ENCODE assay signal across 19 mouse cellular contexts in genomic region chr2:11225485-11225876, GRCm38 (mm10). TPM values are rescaled to one million over a fixed set of nuclear protein-coding genes. Genes with fewer than 3 reads are reported as not detected.
DNase-seq lines count a peak whose midpoint lies in the region; ATAC-seq and TF ChIP-seq lines count a peak whose summit lies in the region.
"Had no signal": no experiment of that assay in that cellular context is flagged by ENCODE, and none has a peak within 500 bp of the region (broad histone marks: within the 10 kb centered on the region; RNA-seq: fewer than 3 reads in every experiment).

No protein-coding gene starts in this region.

- H3K27me3 ChIP-seq in liver, postnatal 0 days (ENCODE audit: insufficient read depth, low read length), result no peaks in the 10 kb centered on the region
- no peaks in the 10 kb centered on the region for H3K27me3 ChIP-seq in stomach, postnatal 0 days (ENCODE audit: control insufficient read depth, insufficient read depth, low read length)
- H3K27me3 ChIP-seq: CH12.LX; embryonic facial prominence, embryonic 13.5 days; forebrain, embryonic 12.5 days; hindbrain, embryonic 12.5 days had no signal

- no peaks in the 10 kb centered on the region for H3K4me1 ChIP-seq in liver, postnatal 0 days (ENCODE audit: insufficient read depth)
- H3K4me1 ChIP-seq in stomach, postnatal 0 days (replicated peaks; ENCODE audit: control insufficient read depth, insufficient read depth), result no peaks in the 10 kb centered on the region
- H3K4me1 ChIP-seq: embryonic facial prominence, embryonic 13.5 days; forebrain, embryonic 12.5 days; hindbrain, embryonic 12.5 days had no signal

- WGBS in liver, postnatal 0 days (ENCODE audit: insufficient replicate concordance), result 40% methylated on average over 5 of the region's 5 CpGs
- WGBS in stomach, postnatal 0 days, result 71% methylated on average over 5 of the region's 5 CpGs

- H3K4me2 ChIP-seq in liver, postnatal 0 days (ENCODE audit: low read depth, low read length), result no peak overlapping the region
- H3K4me2 ChIP-seq in stomach, postnatal 0 days (replicated peaks; ENCODE audit: low read depth), result no peak overlapping the region
- H3K4me2 ChIP-seq: embryonic facial prominence, embryonic 13.5 days; forebrain, embryonic 12.5 days; hindbrain, embryonic 12.5 days had no signal

- H3K4me3 ChIP-seq in liver, postnatal 0 days (ENCODE audit: low read depth, low read length), result no peak overlapping the region
- H3K4me3 ChIP-seq in stomach, postnatal 0 days (ENCODE audit: low read depth, low read length), result no peak overlapping the region
- H3K4me3 ChIP-seq: embryonic facial prominence, embryonic 13.5 days; forebrain, embryonic 12.5 days; hindbrain, embryonic 12.5 days had no signal

- TF ChIP-seq EP300 in liver, postnatal 0 days (IDR thresholded peaks at IDR 0.05; ENCODE audit: low read depth), result no peak
- TF ChIP-seq EP300 in stomach, postnatal 0 days (optimal IDR thresholded peaks at IDR 0.05), result no peak

- H3K27ac ChIP-seq in liver, postnatal 0 days (ENCODE audit: low read depth), result no peak overlapping the region
- H3K27ac ChIP-seq in stomach, postnatal 0 days (replicated peaks), result no peak overlapping the region
- H3K27ac ChIP-seq: embryonic facial prominence, embryonic 13.5 days; forebrain, embryonic 12.5 days; hindbrain, embryonic 12.5 days had no signal

- no peak overlapping the region for H3K9ac ChIP-seq in liver, postnatal 0 days (replicated peaks)
- H3K9ac ChIP-seq in stomach, postnatal 0 days (ENCODE audit: low read length), result no peak overlapping the region
- H3K9ac ChIP-seq: embryonic facial prominence, embryonic 13.5 days; forebrain, embryonic 12.5 days; hindbrain, embryonic 12.5 days had no signal

- DNase-seq in liver, result peak; percentile 22
- no peak for DNase-seq in liver, postnatal 0 days
- DNase-seq in induced T-regulatory cell, adult 2 months (ENCODE audit: low read depth), result peak; percentile 28
- DNase-seq in stomach, postnatal 0 days (ENCODE audit: low spot score), result no peak
- no peak for DNase-seq in ovary, postnatal 10 days (ENCODE audit: low spot score)
- DNase-seq: adrenal gland, adult 8-10 months; adrenal gland, postnatal 36 days; cerebellum, adult 8-10 months; cerebellum, postnatal 14 days; gastrocnemius, postnatal 14 days; heart, postnatal 10 days; heart, postnatal 4 days had no signal

- H3K9me3 ChIP-seq in liver, postnatal 0 days (ENCODE audit: low read length), result no peaks in the 10 kb centered on the region
- no peaks in the 10 kb centered on the region for H3K9me3 ChIP-seq in stomach, postnatal 0 days (ENCODE audit: control insufficient read depth, low read length)
- H3K9me3 ChIP-seq: embryonic facial prominence, embryonic 13.5 days; forebrain, embryonic 12.5 days; hindbrain, embryonic 12.5 days had no signal

- no peak for TF ChIP-seq CTCF in liver, postnatal 0 days (IDR thresholded peaks at IDR 0.05; ENCODE audit: low read depth)
- TF ChIP-seq CTCF in stomach, postnatal 0 days (IDR thresholded peaks at IDR 0.05; ENCODE audit: low read depth), result no peak

- H3K36me3 ChIP-seq in liver, postnatal 0 days (replicated peaks; ENCODE audit: insufficient read depth, low read length), result no peaks in the 10 kb centered on the region
- H3K36me3 ChIP-seq in stomach, postnatal 0 days (ENCODE audit: control insufficient read depth, insufficient read depth, low read length), result no peaks in the 10 kb centered on the region
- H3K36me3 ChIP-seq: embryonic facial prominence, embryonic 13.5 days; forebrain, embryonic 12.5 days; hindbrain, embryonic 12.5 days had no signal

- no peak for ATAC-seq in liver, postnatal 0 days
- ATAC-seq in megakaryocyte progenitor cell, adult 5-6 weeks (replicated peaks; ENCODE audit: poor library complexity), result peak; percentile 70
- no peak for ATAC-seq in stomach, postnatal 0 days (ENCODE audit: low FRiP score, low TSS enrichment)
- ATAC-seq: forebrain, embryonic 16.5 days; hindbrain, embryonic 16.5 days had no signal

RNA-seq across cellular contexts. Expression of gene Prkcq, which starts 53.6 kb away (rescaled TPM):
- 2.5 and 3.1 TPM in 2 replicates for polyA plus RNA-seq in liver, postnatal 0 days (2015; fragmentation: Nextera tagmentation; extraction: Ambion mirVana)
- 0.34 and 4.0 TPM in 2 replicates for total RNA-seq in megakaryocyte progenitor cell, adult 5-6 weeks (2015)
- 1.2 and 1.8 TPM in 2 replicates for total RNA-seq in megakaryocyte progenitor cell, adult 5-6 weeks (2017)
- polyA plus RNA-seq in stomach, postnatal 0 days (2015; fragmentation: Nextera tagmentation; extraction: Ambion mirVana), result 0.91 and 1.2 TPM in 2 replicates
- total RNA-seq: CH12.LX had no signal

Comparison
In these comparisons a context has a peak if more than half of its experiments do, and no peak if none do; other contexts are left out.
1. DNase-seq: peak in liver (single experiment) and induced T-regulatory cell, adult 2 months (single experiment); none in liver, postnatal 0 days (single experiment), stomach, postnatal 0 days (single experiment) and ovary, postnatal 10 days (single experiment).